Mouse (Mus musculus) lung, embryonic 14.5 days (tissue): ENCODE results near the gene Ushbp1. TPM values are rescaled to one million over a fixed set of nuclear protein-coding genes. Genes with fewer than 3 reads are reported as not detected.
A peak's percentile ranks its signal among the peaks of the same experiment; 100 is the strongest.

Experiments used
- ATAC-seq: fragments of 200-750 bp; cut with Nextera tagmentation; 2 replicates; pipeline ENCODE4 v1.8.0; 2017; ENCODE audit warnings: mild to moderate bottlenecking, moderate TSS enrichment, moderate library complexity; ENCODE audit not compliant: insufficient read depth
- DNase-seq: peaks from one replicate; pipeline ENCODE4 v3.0.0-alpha.2; 2015
- H3K27ac ChIP-seq: fragments of 300-500 bp; sonication (generic); 2 replicates; pipeline ENCODE4 v1.5.1; 2014; ENCODE audit warnings: low read depth, mild to moderate bottlenecking, moderate library complexity
- H3K27me3 ChIP-seq: fragments of 300-500 bp; sonication (generic); 2 replicates; pipeline ENCODE4 v1.6.1; 2014; ENCODE audit warnings: low read length, control low read depth; ENCODE audit not compliant: insufficient read depth
- H3K36me3 ChIP-seq: fragments of 300-500 bp; sonication (generic); 2 replicates; pipeline ENCODE4 v1.6.1; 2014; ENCODE audit warnings: control low read depth; ENCODE audit not compliant: insufficient read depth
- H3K4me1 ChIP-seq: fragments of 300-500 bp; sonication (generic); 2 replicates; pipeline ENCODE4 v1.6.1; 2014; ENCODE audit warnings: antibody characterized with exemption, control low read depth; ENCODE audit not compliant: insufficient read depth
- H3K4me2 ChIP-seq: fragments of 300-500 bp; sonication (generic); 2 replicates; pipeline ENCODE4 v1.6.1; 2014; ENCODE audit warnings: mild to moderate bottlenecking
- H3K4me3 ChIP-seq: fragments of 300-500 bp; sonication (generic); 2 replicates; pipeline ENCODE4 v1.5.1; 2014; ENCODE audit warnings: low read depth, low read length
- H3K9ac ChIP-seq: fragments of 300-500 bp; sonication (generic); 2 replicates; pipeline ENCODE4 v1.6.1; 2014
- H3K9me3 ChIP-seq: fragments of 300-500 bp; sonication (generic); 2 replicates; pipeline ENCODE4 v1.6.1; 2016; ENCODE audit warnings: low read depth, low read length, control low read depth
- CTCF ChIP-seq: IDR thresholded peaks from 2 replicates; pipeline ENCODE4 v1.5.1; 2016; ENCODE audit warnings: antibody characterized with exemption, low read depth
- WGBS: fragments of 180-500 bp; shearing (Covaris S2); extraction: QIAGEN DNeasy Blood & Tissue Kit; methylation state at CpG from one replicate; pipeline ENCODE4 v1.1.7; 2014; 5-methylcytosine and 5-hydroxymethylcytosine counted together
- polyA plus RNA-seq: library from polyadenylated mRNA; unstranded; fragments of >200 nt; fragmentation: Nextera tagmentation; extraction: Ambion mirVana; gene quantifications from 2 replicates; pipeline ENCODE4 v1.2.1, GENCODE M21; 2014

Ushbp1 gene
- polyA plus RNA-seq, 1 experiment from 2014 or later = 20.6 TPM

DNA sequence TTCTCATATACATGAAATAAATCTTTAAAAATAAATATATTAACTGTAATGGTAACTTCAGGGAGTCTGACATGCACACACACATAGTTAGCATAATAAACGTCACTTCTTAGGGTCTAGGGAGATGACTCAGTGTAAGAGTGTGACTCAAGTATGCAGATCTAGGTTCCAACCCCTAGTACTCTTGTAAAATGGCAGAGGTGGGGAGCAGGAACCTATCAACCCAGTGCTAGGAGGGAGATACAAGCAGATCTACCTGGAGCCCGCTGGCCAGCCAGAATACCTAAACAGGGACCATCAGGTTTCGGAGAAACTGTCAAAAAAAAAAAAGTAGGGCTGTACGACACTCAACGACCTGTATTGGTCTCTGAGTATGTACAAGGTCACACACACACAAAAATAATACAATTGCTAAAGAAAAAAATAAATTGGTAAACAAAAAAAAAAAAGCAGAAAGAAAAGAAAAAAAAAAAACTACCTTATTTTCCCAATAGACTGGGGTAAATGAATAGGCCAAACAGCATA lies 24.8 kb downstream of the Ushbp1 start:
- H3K4me2 ChIP-seq = peak overlapping the region; percentile 62
- peak overlapping the region; percentile 63 for H3K4me3 ChIP-seq
- peaks cover 51% of the 10 kb centered on the region for H3K36me3 ChIP-seq
- no peaks in the 10 kb centered on the region for H3K9me3 ChIP-seq
- no peak for TF ChIP-seq CTCF
- H3K27me3 ChIP-seq = no peaks in the 10 kb centered on the region
- DNase-seq (no peak), ATAC-seq (no peak)
- peak overlapping the region; percentile 39; the same call in 1 of the 2 replicates for H3K9ac ChIP-seq
- no peak overlapping the region for H3K27ac ChIP-seq
- H3K4me1 ChIP-seq = 0 out of 2 replicates have a peak, but pooled peaks cover 4% of the 10 kb centered on the region
- 19% methylated on average over 5 of the region's 5 CpGs for whole genome bisulfite sequencing

DNA sequence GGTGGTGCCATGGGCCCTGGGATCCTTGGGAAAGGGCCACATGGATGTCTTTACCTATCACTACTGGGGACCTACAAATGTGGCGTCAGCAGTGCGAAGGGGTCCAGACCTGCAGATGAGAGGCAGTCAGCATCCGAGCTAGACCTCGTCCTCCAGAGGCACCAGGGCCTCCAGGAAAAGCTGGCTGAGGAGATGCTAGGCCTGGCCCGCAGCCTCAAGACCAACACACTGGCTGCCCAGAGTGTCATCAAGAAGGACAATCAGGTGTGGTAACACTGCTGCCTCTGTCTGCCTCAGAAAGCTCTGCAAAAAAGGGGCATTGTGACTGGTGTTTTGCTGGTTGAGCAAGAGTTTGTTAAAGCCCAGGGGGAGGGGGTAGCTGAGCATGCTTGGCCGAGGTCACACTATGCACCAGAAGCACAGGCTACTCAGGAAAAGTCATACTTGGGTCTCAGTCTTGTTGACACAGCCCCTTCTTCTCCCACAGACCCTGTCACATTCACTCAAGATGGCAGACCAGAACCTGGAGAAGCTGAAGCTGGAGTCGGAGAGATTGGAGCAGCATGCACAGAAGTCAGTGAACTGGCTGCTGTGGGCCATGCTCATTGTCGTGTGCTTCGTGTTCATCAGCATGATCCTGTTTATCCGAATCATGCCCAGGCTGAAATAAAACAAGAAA lies 26.4 kb downstream of the Ushbp1 start:
- 0 out of 2 replicates have a peak, but pooled peaks cover 4% of the 10 kb centered on the region for H3K4me1 ChIP-seq
- no peak overlapping the region for H3K27ac ChIP-seq
- no peak overlapping the region for H3K4me3 ChIP-seq
- peaks cover 35% of the 10 kb centered on the region for H3K36me3 ChIP-seq
- H3K9me3 ChIP-seq = no peaks in the 10 kb centered on the region
- ATAC-seq = no peak
- no peak overlapping the region for H3K9ac ChIP-seq
- 91% methylated on average over 10 of the region's 10 CpGs for WGBS
- no peaks in the 10 kb centered on the region for H3K27me3 ChIP-seq
- DNase-seq = no peak
- TF ChIP-seq CTCF = no peak
- H3K4me2 ChIP-seq = no peak overlapping the region

GRCm38 (mm10) chr8:71368366-71368765 lies 27.2 kb downstream of the Ushbp1 start:
- no peak overlapping the region for H3K9ac ChIP-seq
- 0 out of 2 replicates have a peak, but pooled peaks cover 4% of the 10 kb centered on the region for H3K4me1 ChIP-seq
- peaks cover 27% of the 10 kb centered on the region for H3K36me3 ChIP-seq
- H3K4me3 ChIP-seq = no peak overlapping the region
- no peak for ATAC-seq
- no peaks in the 10 kb centered on the region for H3K9me3 ChIP-seq
- H3K27ac ChIP-seq = no peak overlapping the region
- no peak for DNase-seq
- H3K4me2 ChIP-seq = peak overlapping the region; percentile 64; the same call in 1 of the 2 replicates
- H3K27me3 ChIP-seq = no peaks in the 10 kb centered on the region
- TF ChIP-seq CTCF = no peak

- WGBS = 36% methylated on average over 17 of the region's 17 CpGs
- Histone ChIP-seq H3K4me1 (0 out of 2 replicates have a peak, but pooled peaks cover 4% of the 10 kb centered on the region), H3K4me3 (peak overlapping the region; percentile 58), H3K9me3 (no peaks in the 10 kb centered on the region), H3K27me3 (no peaks in the 10 kb centered on the region), H3K27ac (peak overlapping the region; percentile 78), H3K9ac (peak overlapping the region; percentile 63), H3K4me2 (peak overlapping the region; percentile 64), H3K36me3 (peaks cover 22% of the 10 kb centered on the region)
- ATAC-seq = peak; percentile 81; the same call in 1 of the 2 replicates
- no peak for DNase-seq
- TF ChIP-seq CTCF = no peak
Observed at GRCm38 (mm10) chr8:71367529-71368176, 27.9 kb downstream of the Ushbp1 start.

DNA sequence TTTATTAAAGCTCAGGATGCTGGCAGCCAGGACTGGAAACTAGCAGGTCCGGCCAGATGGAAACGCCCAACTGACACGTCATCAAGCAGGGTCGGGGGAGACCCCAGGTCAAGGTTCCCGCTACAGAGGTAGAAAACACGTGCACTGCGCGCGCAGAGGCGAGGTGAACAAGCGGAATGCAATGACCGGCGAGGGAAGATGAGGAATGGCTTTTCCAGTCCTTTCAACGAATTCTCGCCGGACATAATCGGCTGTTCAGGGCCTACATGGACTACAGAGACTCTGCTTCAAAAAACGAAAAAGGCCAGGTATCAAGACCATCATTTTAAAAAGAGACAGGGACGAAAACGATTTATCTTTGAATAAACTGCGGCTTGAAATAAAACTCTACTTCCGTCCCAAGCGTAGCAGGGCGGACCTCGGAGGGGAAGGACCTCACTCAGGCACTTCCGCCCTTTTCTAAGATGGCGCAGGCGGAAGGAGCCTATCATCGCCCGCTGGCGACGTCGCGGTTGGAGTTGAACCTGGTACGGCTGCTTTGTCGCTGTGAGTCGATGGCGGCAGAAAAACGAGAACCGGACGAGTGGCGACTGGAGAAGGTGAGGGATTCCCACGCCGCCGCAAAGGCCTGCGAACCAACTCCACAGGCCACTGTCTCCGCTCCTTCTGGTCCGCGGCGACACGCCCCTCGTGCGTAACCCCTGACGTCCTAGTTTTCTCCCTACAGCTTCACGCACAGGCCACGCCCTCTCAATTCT lies 28.7 kb downstream of the Ushbp1 start, which contains the start of gene Use1:
TSS of gene Use1 (plus strand) at position 78 of the 758 bp plus-strand sequence.
- Histone ChIP-seq H3K4me1 (0 out of 2 replicates have a peak, but pooled peaks cover 4% of the 10 kb centered on the region), H3K27ac (peak within 1 kb of the TSS; percentile 93), H3K9me3 (no peaks in the 10 kb centered on the region), H3K4me2 (peak within 1 kb of the TSS; percentile 64), H3K9ac (peak within 1 kb of the TSS; percentile 63), H3K4me3 (peak within 1 kb of the TSS; percentile 58), H3K27me3 (no peaks in the 10 kb centered on the region), H3K36me3 (peaks cover 18% of the 10 kb centered on the region)
- DNase-seq (peak; percentile 98), ATAC-seq (peak; percentile 76)
- WGBS = under 1% methylated on average over 56 of the region's 56 CpGs
- no peak for TF ChIP-seq CTCF

DNA sequence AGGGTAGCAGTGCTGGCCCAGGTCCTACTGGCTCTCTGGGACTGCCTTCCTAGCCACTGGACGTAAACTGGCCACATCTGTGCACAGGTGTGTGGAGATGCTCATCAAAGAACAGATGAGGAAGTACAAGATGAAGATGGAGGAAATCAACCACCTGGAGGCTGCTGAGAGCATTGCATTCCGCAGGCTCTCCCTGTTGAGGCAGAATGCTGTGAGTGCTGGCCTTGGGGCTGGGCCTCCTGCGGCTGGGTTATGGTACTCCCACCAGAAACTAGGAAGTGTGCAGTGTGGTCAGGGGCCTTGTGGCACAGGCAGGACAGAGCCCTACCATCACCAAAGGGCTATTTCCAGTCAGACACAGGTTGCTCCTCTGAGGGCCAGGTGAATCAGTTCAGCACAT lies 37.6 kb downstream of the Ushbp1 start:
- Histone ChIP-seq H3K9ac (no peak overlapping the region), H3K4me2 (no peak overlapping the region), H3K9me3 (no peaks in the 10 kb centered on the region), H3K27ac (no peak overlapping the region), H3K4me1 (no peaks in the 10 kb centered on the region), H3K27me3 (no peaks in the 10 kb centered on the region), H3K36me3 (peaks cover 62% of the 10 kb centered on the region), H3K4me3 (no peak overlapping the region)
- WGBS = 78% methylated on average over 3 of the region's 3 CpGs
- DNase-seq (no peak), ATAC-seq (no peak)
- TF ChIP-seq CTCF = 0 out of 2 replicates have a peak, but pooled peaks have one; percentile 1
